Mouse (Mus musculus) frontal cortex, adult (tissue): ENCODE data around the gene Prrc2b.
A peak's percentile ranks its signal among the peaks of the same experiment; 100 is the strongest.

Source experiments
- ATAC-seq: cut with Nextera tagmentation; 2 replicates; pipeline ENCODE4 v1.9.2; 2017; ENCODE audit warnings: mild to moderate bottlenecking, moderate library complexity, mixed read lengths; ENCODE audit not compliant: low TSS enrichment

The Prrc2b gene

GRCm38 (mm10) chr2:32221577-32221976 lies 70.7 kb downstream of the Prrc2b start:
- peak; percentile 58; the same call in 1 of the 2 replicates for ATAC-seq

GRCm38 (mm10) chr2:32222057-32222456 lies 71.2 kb downstream of the Prrc2b start:
- no peak for ATAC-seq

DNA sequence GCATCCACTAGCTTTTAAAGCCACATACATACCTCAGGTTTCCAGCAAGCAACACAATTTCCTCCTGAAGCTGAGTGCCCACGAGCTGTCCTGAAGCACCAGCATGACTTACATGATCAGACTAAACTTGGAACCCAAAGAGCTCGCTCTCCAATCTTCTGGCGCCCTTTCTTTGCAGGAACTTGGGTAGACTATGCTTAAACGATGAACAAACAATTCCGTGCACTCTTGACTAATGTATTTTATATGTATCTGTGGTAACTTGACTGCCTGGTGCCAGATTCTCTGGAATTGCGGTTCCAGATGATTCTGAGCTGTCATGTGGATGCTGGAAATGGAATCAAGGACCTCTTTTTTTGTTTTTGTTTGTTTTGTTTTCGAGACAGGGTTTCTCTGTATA lies 84.6 kb downstream of the Prrc2b start:
- no peak for ATAC-seq

DNA sequence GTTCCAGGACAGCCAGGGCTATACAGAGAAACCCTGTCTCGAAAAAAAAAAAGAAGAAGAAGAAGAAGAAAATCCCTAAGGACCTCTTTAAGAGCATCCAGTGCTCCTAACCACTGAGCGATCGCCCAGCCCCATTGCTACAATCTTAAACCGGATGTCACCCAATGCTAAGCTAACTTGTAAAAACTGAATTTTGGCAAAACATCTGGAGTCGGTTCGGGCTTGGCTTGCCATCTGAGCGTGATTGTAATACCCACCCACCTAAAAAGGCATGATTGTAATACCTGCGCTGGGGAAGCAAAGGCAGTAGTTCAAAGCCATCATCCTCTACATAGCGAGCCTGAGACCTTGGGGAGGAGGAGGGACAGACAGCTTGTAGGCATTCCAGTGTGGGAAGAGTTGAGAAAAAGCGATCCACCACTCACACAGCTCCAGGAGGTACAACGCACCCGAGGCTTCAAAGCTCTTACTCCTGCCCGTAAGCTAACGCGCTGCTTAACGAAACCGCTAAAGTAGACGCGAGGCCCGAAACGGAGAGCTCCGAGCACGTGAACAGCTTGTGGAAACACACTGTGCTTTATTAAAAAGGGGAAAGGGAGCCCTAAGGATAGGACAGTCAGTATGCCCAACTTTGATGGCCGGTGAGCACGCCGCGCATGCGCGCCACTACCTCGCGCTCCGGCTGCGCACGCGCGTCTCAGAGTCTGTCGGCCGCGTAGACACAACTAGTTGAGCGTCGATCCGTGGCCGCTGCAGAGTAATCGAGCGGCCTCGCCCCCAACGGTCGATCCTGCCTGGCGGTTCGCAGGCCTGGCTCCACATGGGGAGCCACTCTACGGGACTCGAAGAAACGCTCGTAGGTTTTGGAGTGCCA lies 85.2 kb downstream of the Prrc2b start, which contains the start of gene Pomt1:
Gene Pomt1 (plus strand): TSS at position 705 of the 874 bp plus-strand sequence.
- peak; percentile 89 for ATAC-seq

DNA sequence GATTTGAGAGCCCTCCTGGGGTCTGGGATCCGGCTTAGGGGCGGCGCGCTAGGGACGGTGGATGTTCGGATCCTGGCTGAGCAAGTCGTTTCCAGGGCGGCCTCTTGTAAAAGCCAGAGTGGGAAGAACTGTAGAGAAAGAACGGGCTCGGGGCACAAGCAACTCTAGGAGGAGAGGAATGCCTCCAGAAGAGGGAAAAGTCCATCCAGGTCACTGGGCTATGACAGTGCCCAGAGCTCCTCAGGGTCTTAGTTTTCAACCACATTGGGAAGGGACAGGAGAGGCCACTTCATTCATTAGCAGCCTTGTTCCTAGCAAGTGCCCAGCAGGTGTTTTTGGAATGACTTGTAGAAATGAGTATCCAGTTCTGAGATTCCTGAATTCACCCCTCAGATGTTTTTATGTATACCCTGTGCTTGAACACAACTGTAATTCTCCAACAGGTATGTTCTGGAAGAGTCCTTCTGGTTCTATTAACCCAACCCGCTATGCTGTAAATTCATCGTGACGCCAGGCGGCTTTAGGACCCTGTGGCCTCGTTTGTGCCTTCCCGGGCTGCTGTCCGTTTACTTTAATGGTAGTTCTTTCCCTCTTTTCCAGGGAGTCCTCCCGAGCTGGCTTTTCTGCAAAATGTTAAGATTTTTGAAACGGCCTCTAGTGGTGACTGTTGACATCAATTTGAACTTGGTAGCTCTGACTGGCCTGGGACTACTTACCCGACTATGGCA lies 86.0 kb downstream of the Prrc2b start:
- ATAC-seq: peak; percentile 56; the same call in 1 of the 2 replicates

- ATAC-seq: no peak
Measured at GRCm38 (mm10) chr2:32237571-32237970, 86.7 kb downstream of the Prrc2b start.

GRCm38 (mm10) chr2:32238708-32239435 lies 88.0 kb downstream of the Prrc2b start:
- no peak for ATAC-seq

DNA sequence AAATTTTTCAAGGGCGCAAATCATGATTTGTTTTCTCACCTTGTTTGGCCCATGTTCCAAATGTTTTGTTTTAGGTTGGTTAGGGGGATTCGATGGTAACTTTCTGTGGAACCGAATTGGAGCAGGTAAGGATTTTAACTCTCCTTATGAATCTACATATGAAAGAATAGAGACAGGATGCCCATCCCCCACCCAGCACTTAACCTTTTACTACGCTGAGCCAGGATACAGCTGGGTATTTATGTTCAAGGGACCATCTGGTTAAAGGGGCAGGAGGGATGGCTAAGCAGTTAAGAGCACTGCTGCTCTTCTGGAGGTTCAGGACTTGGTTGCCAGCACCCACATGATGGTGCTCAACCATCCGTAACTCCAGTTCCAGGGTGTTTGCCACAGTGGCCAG lies 89.7 kb downstream of the Prrc2b start:
- ATAC-seq: no peak

DNA sequence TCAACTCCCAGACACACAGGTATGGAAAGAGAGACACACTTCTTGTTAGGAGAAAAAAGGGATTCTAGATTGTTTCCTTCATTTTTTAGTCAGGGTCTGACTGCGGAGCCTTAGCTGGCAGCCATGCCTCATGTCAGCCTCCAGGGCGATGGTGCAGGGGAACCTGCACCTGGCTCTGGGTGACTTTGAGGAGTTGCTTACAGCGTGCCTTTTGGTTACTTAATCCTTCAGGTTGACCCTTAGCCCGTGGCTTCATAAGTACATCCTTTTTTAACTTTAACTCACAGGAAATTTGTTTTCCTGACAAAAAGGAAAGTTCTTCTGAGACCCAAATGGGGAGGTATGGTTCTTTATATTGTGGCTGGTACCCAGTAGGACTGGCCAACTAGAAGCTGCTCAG lies 92.1 kb downstream of the Prrc2b start:
- ATAC-seq: no peak

DNA sequence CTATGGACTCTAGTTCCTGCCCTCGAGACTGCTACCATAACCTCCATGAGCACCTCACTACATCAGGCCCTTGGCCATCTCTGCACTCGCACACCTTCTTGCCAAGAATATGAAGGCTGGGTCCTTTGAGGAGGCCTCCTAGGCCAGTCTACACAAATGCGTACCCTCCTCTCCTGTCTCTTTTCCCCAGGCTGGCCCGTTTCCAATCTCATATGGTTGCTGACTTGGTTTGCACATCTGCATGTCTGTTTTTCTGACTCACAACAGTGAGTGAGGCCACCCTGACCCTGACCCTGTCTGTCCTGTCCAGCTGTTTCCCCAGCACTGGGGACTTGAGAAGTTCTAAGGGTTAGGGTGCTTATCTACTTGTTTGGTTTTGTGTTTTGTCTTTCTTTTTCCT lies 95.9 kb downstream of the Prrc2b start:
- no peak for ATAC-seq

DNA sequence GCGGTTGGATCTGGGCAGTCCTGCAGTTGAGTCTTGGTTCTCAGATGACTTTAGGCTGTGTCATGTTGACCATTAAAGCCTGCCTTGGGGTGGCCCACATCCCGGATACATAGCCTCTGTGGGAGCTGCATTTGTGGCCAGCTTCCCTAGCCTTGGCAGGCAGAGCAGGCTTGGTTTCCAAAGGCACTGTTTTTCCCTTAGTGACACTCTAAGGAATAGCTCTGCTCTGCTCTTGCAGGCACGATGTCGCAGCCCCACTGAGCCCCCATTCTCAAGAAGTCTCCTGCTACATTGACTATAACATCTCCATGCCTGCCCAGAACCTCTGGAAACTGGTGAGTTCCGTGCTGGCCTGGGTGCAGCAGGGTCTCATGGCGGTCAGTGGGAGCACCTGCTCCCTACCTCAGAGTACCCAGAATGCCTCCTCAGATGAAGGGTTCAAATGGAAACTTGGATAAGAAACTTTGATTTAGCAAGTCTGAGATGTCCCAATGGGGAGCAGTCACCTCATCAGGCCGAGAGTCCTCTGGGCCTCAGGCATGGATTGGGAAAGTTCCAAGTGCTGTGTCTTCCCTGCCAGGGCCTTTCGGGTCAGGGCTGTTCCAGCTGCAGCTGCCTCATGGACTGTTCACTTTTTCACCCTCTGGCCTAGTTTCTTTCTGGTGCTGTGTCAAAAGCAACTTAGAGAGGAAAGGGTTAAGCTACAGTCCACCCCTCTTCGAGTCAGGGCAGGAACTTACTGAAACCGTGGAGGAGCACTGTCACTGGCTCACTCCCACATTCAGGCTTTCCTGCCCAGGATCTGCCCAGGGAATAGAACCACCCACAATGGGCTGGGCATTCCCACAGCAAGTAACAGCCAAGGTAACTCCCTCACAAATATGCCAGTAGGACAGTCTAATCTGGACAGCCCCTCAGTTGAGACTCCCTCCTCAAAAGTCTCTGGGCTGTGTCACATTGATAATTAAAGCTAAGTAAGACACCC lies 97.8 kb downstream of the Prrc2b start:
- ATAC-seq: no peak

GRCm38 (mm10) chr2:32251791-32252527 lies 101.1 kb downstream of the Prrc2b start:
- no peak for ATAC-seq

- no peak for ATAC-seq
Measured at GRCm38 (mm10) chr2:32252658-32253057, 101.8 kb downstream of the Prrc2b start.

DNA sequence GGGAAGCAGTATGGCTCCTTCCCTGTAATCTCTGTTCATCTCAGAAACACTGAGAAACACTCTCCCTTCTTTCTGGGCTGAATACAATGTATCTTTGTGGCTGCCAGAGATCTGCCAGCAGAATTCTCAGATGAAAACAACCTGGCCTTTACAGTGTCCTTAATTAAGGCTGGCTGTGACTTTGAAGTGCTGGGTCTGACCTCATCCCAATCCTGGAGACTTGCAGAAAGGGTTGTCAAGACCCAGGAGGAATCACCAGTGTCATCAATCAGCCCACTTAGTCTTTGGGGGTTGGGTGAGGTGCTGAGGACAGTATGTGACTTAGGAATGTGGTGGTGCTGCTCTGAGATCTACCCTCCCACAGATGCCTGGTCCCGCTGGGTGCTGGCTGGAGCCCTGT lies 102.5 kb downstream of the Prrc2b start:
- no peak for ATAC-seq

- ATAC-seq: no peak
Measured at GRCm38 (mm10) chr2:32254563-32254962, 103.7 kb downstream of the Prrc2b start.

- no peak for ATAC-seq
Measured at GRCm38 (mm10) chr2:32256273-32256672, 105.4 kb downstream of the Prrc2b start.

DNA sequence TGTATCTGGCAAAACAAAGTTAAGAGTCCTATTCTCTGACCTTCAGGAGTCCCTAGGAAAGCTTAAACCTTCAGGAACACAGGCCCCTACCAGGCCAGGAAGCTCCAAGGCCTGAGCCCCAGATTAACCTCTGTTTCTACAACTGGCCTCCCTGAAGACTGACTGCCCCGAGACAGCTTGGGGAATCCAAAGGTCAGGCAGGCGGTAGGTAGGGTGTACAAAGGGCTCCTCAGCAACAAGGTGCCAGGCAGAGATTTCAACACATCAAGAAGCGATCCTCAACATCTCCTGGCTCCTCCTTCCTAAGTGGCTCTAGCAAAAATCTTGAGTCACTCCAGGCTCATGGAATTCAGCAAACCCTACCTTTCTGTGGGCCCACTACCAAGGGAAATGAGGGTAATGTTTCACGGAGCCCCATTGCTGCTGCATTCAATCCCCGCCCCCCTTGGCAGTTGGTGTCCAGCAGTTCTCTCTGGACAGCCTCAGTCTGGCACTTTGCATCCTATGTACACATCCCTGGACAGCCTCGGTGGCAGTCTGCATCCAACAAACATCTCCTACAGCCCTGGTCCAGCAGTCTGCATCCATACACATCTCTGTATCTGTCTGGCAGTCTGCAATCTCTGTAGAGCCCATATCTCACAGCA lies 108.1 kb downstream of the Prrc2b start:
- no peak for ATAC-seq

- ATAC-seq: peak; percentile 98
Measured at GRCm38 (mm10) chr2:32259657-32260417, 109.0 kb downstream of the Prrc2b start, which contains the start of gene Uck1. TSS of gene Uck1 (minus strand) at chr2:32260159.

- no peak for ATAC-seq
Measured at GRCm38 (mm10) chr2:32260635-32261034, 109.8 kb downstream of the Prrc2b start.
